In genomic region chr10:111422649-111423048, GRCm38 (mm10) we compare ENCODE assay signal across 8 mouse cellular contexts. TPM values are rescaled to one million over a fixed set of nuclear protein-coding genes. Genes with fewer than 3 reads are reported as not detected.
DNase-seq lines count a peak whose midpoint lies in the region; ATAC-seq and TF ChIP-seq lines count a peak whose summit lies in the region.

No protein-coding gene starts in this region.

- H3K9me3 ChIP-seq in ES-E14 (ENCODE audit: control insufficient read depth, insufficient read depth, low read depth, low read length) = no peaks in the 10 kb centered on the region
- no peaks in the 10 kb centered on the region for H3K9me3 ChIP-seq in liver, embryonic 11.5 days (ENCODE audit: control insufficient read depth, low read length)
- no peaks in the 10 kb centered on the region for H3K9me3 ChIP-seq in midbrain, embryonic 16.5 days (replicated peaks; ENCODE audit: control insufficient read depth, low read length, poor library complexity, severe bottlenecking)

- 0 out of 4 replicates have a peak overlapping the region, but pooled peaks of 1 of the 2 experiments have one; percentile 3 for H3K4me3 ChIP-seq in ES-E14 (ENCODE audit: insufficient read depth in 1 of 2, low read depth in 1 of 2, low read length in 2 of 2, poor library complexity in 1 of 2, severe bottlenecking in 1 of 2)
- peak overlapping the region; percentile 44 for H3K4me3 ChIP-seq in brown adipose tissue, adult 24 weeks (ENCODE audit: insufficient read depth, low read depth, low read length)
- H3K4me3 ChIP-seq in liver, embryonic 11.5 days (ENCODE audit: low read depth, low read length) = peak overlapping the region; percentile 19; the same call in 1 of the 2 replicates
- no peak overlapping the region for H3K4me3 ChIP-seq in midbrain, embryonic 16.5 days (ENCODE audit: low read depth, low read length)

- H3K4me1 ChIP-seq in ES-E14 (ENCODE audit: control insufficient read depth in 2 of 2, insufficient read depth in 2 of 2, low read length in 2 of 2, poor library complexity in 1 of 2) = peaks cover 9 to 19% of the 10 kb centered on the region in 2 experiments; a peak in 3 of 4 replicates
- peaks cover 2% of the 10 kb centered on the region; the same call in 1 of the 2 replicates for H3K4me1 ChIP-seq in brown adipose tissue, adult 24 weeks (ENCODE audit: control insufficient read depth, insufficient read depth, insufficient read length, low read length)
- peaks cover 8% of the 10 kb centered on the region for H3K4me1 ChIP-seq in liver, embryonic 11.5 days (replicated peaks; ENCODE audit: control insufficient read depth, insufficient read depth, low read length)
- H3K4me1 ChIP-seq in midbrain, embryonic 16.5 days (ENCODE audit: control insufficient read depth, insufficient read depth, low read length) = peaks cover 16% of the 10 kb centered on the region

- DNase-seq in ES-E14 (ENCODE audit: low read depth, low spot score) = no peak
- DNase-seq in heart, adult 9 months (ENCODE audit: low spot score in 2 of 2) = peak; percentile 36 to 40
- DNase-seq in kidney, adult 11 months = peak; percentile 11
- no peak for DNase-seq in liver, embryonic 11.5 days (ENCODE audit: low spot score)
- DNase-seq in thymus, postnatal 25 days = peak; percentile 48
- DNase-seq in cerebellum, adult 8-10 months = no peak

- 0 out of 2 replicates have a peak, but pooled peaks have one; percentile 32 for ATAC-seq in liver, embryonic 11.5 days (replicated peaks; ENCODE audit: low FRiP score)
- no peak for ATAC-seq in midbrain, embryonic 16.5 days

- H3K9ac ChIP-seq in ES-E14 (ENCODE audit: insufficient read depth, low read depth, low read length, poor library complexity, severe bottlenecking) = peak overlapping the region; percentile 37; the same call in 1 of the 2 replicates
- no peak overlapping the region for H3K9ac ChIP-seq in liver, embryonic 11.5 days (ENCODE audit: low read depth, low read length)
- H3K9ac ChIP-seq in midbrain, embryonic 16.5 days (ENCODE audit: low read depth, low read length) = no peak overlapping the region

- H3K27ac ChIP-seq in ES-E14 (ENCODE audit: insufficient read depth, low read depth, low read length, poor library complexity, severe bottlenecking) = peak overlapping the region; percentile 60; the same call in 1 of the 2 replicates
- no peak overlapping the region for H3K27ac ChIP-seq in brown adipose tissue, adult 24 weeks (replicated peaks; ENCODE audit: low read depth, low read length)
- no peak overlapping the region for H3K27ac ChIP-seq in liver, embryonic 11.5 days (ENCODE audit: low read depth, low read length)
- no peak overlapping the region for H3K27ac ChIP-seq in midbrain, embryonic 16.5 days (ENCODE audit: low read length)

- WGBS in liver, embryonic 11.5 days = 32% methylated on average over 11 of the region's 11 CpGs
- 25% methylated on average over 11 of the region's 11 CpGs for WGBS in midbrain, embryonic 16.5 days

- H3K4me2 ChIP-seq in liver, embryonic 11.5 days = peak overlapping the region; percentile 61
- peak overlapping the region; percentile 6; the same call in 1 of the 2 replicates for H3K4me2 ChIP-seq in midbrain, embryonic 16.5 days (ENCODE audit: low read length)

- no peaks in the 10 kb centered on the region for H3K27me3 ChIP-seq in liver, embryonic 11.5 days (replicated peaks; ENCODE audit: control insufficient read depth, insufficient read depth, low read length)
- H3K27me3 ChIP-seq in midbrain, embryonic 16.5 days (ENCODE audit: control insufficient read depth, insufficient read depth, low read depth, low read length) = no peaks in the 10 kb centered on the region

- no peaks in the 10 kb centered on the region for H3K36me3 ChIP-seq in ES-E14 (ENCODE audit: control insufficient read depth, insufficient read depth, low read length, poor library complexity, severe bottlenecking)
- no peaks in the 10 kb centered on the region for H3K36me3 ChIP-seq in liver, embryonic 11.5 days (ENCODE audit: control insufficient read depth, insufficient read depth, low read length)
- no peaks in the 10 kb centered on the region for H3K36me3 ChIP-seq in midbrain, embryonic 16.5 days (ENCODE audit: control insufficient read depth, insufficient read depth, low read length)

- in situ Hi-C loops in ES-E14 (cut with MboI; ENCODE audit: low sequenced_read_pairs in 2 of 2, unreplicated experiment in 2 of 2) = no loop called here

TF ChIP-seq in ES-E14, 5 proteins besides CTCF, POLR2A, EP300 and RAD21:
- no peak for TF ChIP-seq ZNF384 (IDR thresholded peaks at IDR 0.05; ENCODE audit: low read depth, low read length)
- TF ChIP-seq MAFK (IDR thresholded peaks at IDR 0.05; ENCODE audit: insufficient read depth, low read depth, low read length) = no peak
- no peak for TF ChIP-seq ZC3H11A (IDR thresholded peaks at IDR 0.05; ENCODE audit: borderline replicate concordance, low read depth, low read length)
- TF ChIP-seq CHD2 (IDR thresholded peaks at IDR 0.05; ENCODE audit: low read depth, low read length) = no peak
- TF ChIP-seq HCFC1 (IDR thresholded peaks at IDR 0.05; ENCODE audit: borderline replicate concordance, insufficient read depth, low read length) = no peak

RNA-seq across cellular contexts. Expression of gene Nap1l1, which starts 50.4 kb away (rescaled TPM):
- 187 and 258 TPM in 2 replicates for total RNA-seq in ES-E14 (2012; rRNA removed)
- 115 and 130 TPM in 2 replicates for polyA plus RNA-seq in brown adipose tissue, adult 24 weeks (2012; ENCODE audit: insufficient read depth, insufficient read length, missing spikeins)
- polyA plus RNA-seq in liver, embryonic 11.5 days (2014; fragmentation: Nextera tagmentation; extraction: Ambion mirVana) = 313 and 324 TPM in 2 replicates
- polyA plus RNA-seq in midbrain, embryonic 16.5 days (2015; fragmentation: Nextera tagmentation; extraction: Ambion mirVana) = 163 and 179 TPM in 2 replicates

Comparison
In these comparisons a context has a peak if more than half of its experiments do, and no peak if none do; other contexts are left out.
1. DNase-seq: peak in heart, adult 9 months (2 of 2), kidney, adult 11 months (single experiment) and thymus, postnatal 25 days (single experiment); none in ES-E14 (single experiment), liver, embryonic 11.5 days (single experiment) and cerebellum, adult 8-10 months (single experiment).